Mouse (Mus musculus): Measurements from ENCODE around the gene Socs2.

- TF ChIP-seq CTCF (IDR thresholded peaks at IDR 0.05; ENCODE audit: borderline replicate concordance, extremely low read depth, insufficient read depth, insufficient read length) (no peak), POLR2A (IDR thresholded peaks at IDR 0.05; ENCODE audit: borderline replicate concordance, extremely low read depth, insufficient read depth, insufficient read length, poor library complexity, severe bottlenecking) (no peak)
Measured at GRCm38 (mm10) chr10:95355678-95356268, 61.2 kb downstream of the Socs2 start.
